Mouse (Mus musculus): ENCODE data around the gene Islr. TPM values are rescaled to one million over a fixed set of nuclear protein-coding genes. Genes with fewer than 3 reads are reported as not detected.

The Islr gene
- polyA plus RNA-seq, 2 experiments = 143 to 493 TPM

DNA sequence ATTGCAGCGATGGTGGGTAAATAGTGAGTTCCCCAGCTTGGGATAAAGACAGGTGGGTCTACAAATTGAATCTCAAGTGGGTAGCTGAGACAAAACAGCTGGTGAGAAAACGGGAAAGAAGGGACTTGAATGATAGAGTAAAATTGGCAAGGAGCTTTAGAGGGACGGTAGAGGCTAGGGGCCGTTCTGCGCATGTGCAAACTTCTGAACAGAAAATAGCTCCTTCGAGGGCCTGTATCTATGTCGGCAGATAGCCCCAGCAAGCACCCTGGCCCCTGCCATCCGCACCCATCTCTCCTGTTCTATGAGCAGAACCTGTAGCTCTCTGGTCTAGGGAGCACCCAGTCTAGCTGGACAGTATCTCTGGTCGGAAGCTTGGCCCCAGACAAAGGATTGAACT lies 9.9 kb downstream of the Islr start:
- 74% methylated on average over 9 of the region's 9 CpGs for WGBS

DNA sequence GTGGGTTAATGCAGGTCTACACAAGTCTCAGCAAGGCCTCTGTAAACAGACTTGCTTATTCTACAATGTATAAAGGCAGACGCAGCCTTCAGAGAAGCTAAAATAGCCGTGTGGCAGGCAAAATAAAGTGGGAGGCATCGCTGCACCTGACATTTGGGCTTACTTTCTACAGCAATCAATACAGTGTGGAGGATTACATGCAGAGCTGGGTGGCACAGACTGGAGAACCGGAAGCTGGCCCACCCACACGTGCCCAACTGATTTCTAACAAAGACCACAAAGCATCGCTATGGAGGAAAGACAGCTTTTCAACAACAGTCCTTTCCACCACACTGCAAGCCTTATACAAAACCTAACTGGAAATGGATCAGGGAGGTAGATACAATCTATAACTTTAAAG lies 19.6 kb downstream of the Islr start:
- Histone ChIP-seq H3K27me3 (ENCODE audit: control insufficient read depth, insufficient read depth, low read length) (no peaks in the 10 kb centered on the region), H3K27ac (replicated peaks; ENCODE audit: low read depth, low read length) (no peak overlapping the region), H3K9ac (ENCODE audit: low read depth, low read length, severe bottlenecking) (no peak overlapping the region), H3K4me2 (replicated peaks; ENCODE audit: low read depth, low read length, severe bottlenecking) (no peak overlapping the region), H3K4me3 (replicated peaks; ENCODE audit: low read length) (no peak overlapping the region), H3K36me3 (ENCODE audit: control insufficient read depth, insufficient read depth, low read length) (no peaks in the 10 kb centered on the region), H3K4me1 (ENCODE audit: control insufficient read depth, insufficient read depth, low read length) (no peaks in the 10 kb centered on the region), H3K9me3 (ENCODE audit: control insufficient read depth, low read length) (no peaks in the 10 kb centered on the region)
- TF ChIP-seq POLR2A (IDR thresholded peaks at IDR 0.05; ENCODE audit: borderline replicate concordance, extremely low read depth, insufficient read depth, insufficient read length) = no peak
- DNase-seq (ENCODE audit: low spot score) (no peak), ATAC-seq (ENCODE audit: low FRiP score, low read depth) (no peak)
- WGBS = 83% methylated on average over 6 of the region's 6 CpGs

More for the DNA sequence above, 9.9 kb downstream of the Islr start:
- no peak for TF ChIP-seq POLR2A (IDR thresholded peaks at IDR 0.05; ENCODE audit: borderline replicate concordance, extremely low read depth, insufficient read depth, insufficient read length)
- no peaks in the 10 kb centered on the region for H3K9me3 ChIP-seq (ENCODE audit: control insufficient read depth, low read length)
- H3K4me1 ChIP-seq (ENCODE audit: control insufficient read depth, insufficient read depth, low read length) = peaks cover 28% of the 10 kb centered on the region
- H3K27me3 ChIP-seq (ENCODE audit: control insufficient read depth, insufficient read depth, low read length) = peaks cover 43% of the 10 kb centered on the region
- no peak overlapping the region for H3K27ac ChIP-seq (replicated peaks; ENCODE audit: low read depth, low read length)
- H3K9ac ChIP-seq (ENCODE audit: low read depth, low read length, severe bottlenecking) = no peak overlapping the region
- no peak overlapping the region for H3K4me3 ChIP-seq (replicated peaks; ENCODE audit: low read length)
- ATAC-seq (ENCODE audit: low FRiP score, low read depth) = no peak
- no peaks in the 10 kb centered on the region for H3K36me3 ChIP-seq (ENCODE audit: control insufficient read depth, insufficient read depth, low read length)
- DNase-seq (ENCODE audit: low spot score) = no peak
- H3K4me2 ChIP-seq (replicated peaks; ENCODE audit: low read depth, low read length, severe bottlenecking) = no peak overlapping the region

DNA sequence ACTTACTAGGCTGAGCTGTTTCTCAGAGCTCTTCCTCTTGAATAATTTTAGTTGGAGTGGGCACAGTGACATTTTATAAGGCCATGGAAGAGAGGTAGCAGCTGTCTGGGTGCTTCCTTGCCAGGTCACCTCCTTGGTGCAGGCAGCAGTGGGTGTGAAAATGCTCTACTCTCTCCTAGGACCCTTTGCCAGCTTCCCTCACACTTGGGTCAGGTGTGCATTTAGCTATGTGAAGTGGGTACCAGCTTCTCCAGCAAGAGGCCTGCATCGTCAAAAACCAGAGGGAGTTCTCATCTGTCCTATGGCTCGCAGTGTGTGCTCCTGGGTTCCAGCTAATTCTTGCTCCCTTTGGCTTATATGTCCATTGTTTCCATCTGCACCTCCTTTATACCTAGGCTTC lies 24.7 kb downstream of the Islr start:
- ATAC-seq (ENCODE audit: low FRiP score, low read depth) = no peak
- Histone ChIP-seq H3K4me2 (replicated peaks; ENCODE audit: low read depth, low read length, severe bottlenecking) (no peak overlapping the region), H3K36me3 (ENCODE audit: control insufficient read depth, insufficient read depth, low read length) (no peaks in the 10 kb centered on the region), H3K9me3 (ENCODE audit: control insufficient read depth, low read length) (no peaks in the 10 kb centered on the region), H3K4me1 (ENCODE audit: control insufficient read depth, insufficient read depth, low read length) (peaks cover 9% of the 10 kb centered on the region), H3K27ac (replicated peaks; ENCODE audit: low read depth, low read length) (no peak overlapping the region), H3K9ac (ENCODE audit: low read depth, low read length, severe bottlenecking) (no peak overlapping the region), H3K4me3 (replicated peaks; ENCODE audit: low read length) (no peak overlapping the region), H3K27me3 (ENCODE audit: control insufficient read depth, insufficient read depth, low read length) (no peaks in the 10 kb centered on the region)
- WGBS = 91% methylated on average over 2 of the region's 2 CpGs
- TF ChIP-seq POLR2A (IDR thresholded peaks at IDR 0.05; ENCODE audit: borderline replicate concordance, extremely low read depth, insufficient read depth, insufficient read length) = no peak
- no peak for DNase-seq (ENCODE audit: low spot score)

DNA sequence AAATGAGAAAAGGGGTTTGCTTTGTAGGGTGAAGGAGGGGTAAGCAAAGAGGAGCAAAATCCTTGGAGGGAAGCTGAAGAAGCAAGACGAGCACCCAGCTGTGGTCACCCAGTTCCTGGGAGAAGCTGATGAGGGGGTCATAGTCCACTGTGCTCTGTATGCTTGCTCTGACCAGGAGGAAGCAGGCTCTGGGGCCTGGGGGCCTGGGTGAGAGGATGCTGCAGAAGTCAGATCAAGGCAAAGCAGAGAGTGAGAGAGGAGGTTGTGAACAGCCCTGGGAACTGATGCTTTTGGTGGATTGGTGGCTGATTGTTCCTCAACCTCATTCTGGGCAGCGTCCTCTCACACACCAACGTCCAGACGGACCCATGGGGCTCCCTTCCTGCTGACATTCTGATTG lies 26.9 kb downstream of the Islr start:
- Histone ChIP-seq H3K27ac (replicated peaks; ENCODE audit: low read depth, low read length) (no peak overlapping the region), H3K4me2 (replicated peaks; ENCODE audit: low read depth, low read length, severe bottlenecking) (no peak overlapping the region), H3K9me3 (ENCODE audit: control insufficient read depth, low read length) (no peaks in the 10 kb centered on the region), H3K36me3 (ENCODE audit: control insufficient read depth, insufficient read depth, low read length) (no peaks in the 10 kb centered on the region), H3K27me3 (ENCODE audit: control insufficient read depth, insufficient read depth, low read length) (no peaks in the 10 kb centered on the region), H3K9ac (ENCODE audit: low read depth, low read length, severe bottlenecking) (no peak overlapping the region), H3K4me3 (replicated peaks; ENCODE audit: low read length) (no peak overlapping the region), H3K4me1 (ENCODE audit: control insufficient read depth, insufficient read depth, low read length) (peaks cover 9% of the 10 kb centered on the region)
- TF ChIP-seq POLR2A (IDR thresholded peaks at IDR 0.05; ENCODE audit: borderline replicate concordance, extremely low read depth, insufficient read depth, insufficient read length) = no peak
- no peak for DNase-seq (ENCODE audit: low spot score)
- ATAC-seq (ENCODE audit: low FRiP score, low read depth) = no peak
- 76% methylated on average over 4 of the region's 4 CpGs for WGBS

DNA sequence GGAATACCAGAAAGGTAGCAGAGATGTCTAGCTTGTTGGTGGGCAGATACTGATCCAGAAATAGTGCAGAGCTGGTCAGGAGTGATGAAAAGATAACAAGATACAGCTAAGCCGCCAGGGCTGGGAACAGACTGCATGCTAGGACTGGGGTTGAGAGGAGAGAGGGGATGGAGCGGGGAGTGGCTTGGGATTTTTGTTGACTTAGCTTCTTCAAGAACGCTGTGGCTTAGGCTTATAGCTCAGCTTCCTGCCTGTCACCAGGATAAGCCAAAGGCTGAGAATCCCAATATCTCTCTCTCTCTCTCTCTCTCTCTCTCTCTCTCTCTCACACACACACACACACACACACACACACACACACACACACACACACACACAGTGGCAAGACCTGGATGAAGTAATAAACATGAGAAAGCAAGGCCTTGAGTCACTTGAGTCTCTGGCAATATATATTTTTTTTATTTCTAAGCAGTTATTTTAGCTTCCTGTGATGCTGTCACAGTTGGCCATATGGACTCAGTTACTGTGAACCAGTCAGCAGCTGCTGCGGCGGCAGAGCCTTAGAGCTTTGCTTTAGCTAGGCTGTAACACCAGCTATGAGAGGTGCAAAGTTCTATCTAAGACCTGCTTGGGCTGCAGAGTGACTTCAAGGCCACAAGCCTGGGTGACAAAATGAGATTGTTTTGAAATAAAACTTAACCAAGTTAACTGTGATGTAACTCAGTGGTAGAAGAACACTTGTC lies 28.2 kb downstream of the Islr start:
- no peaks in the 10 kb centered on the region for H3K9me3 ChIP-seq (ENCODE audit: control insufficient read depth, low read length)
- ATAC-seq (ENCODE audit: low FRiP score, low read depth) = peak; percentile 60; the same call in 1 of the 2 replicates
- peak; percentile 74 for DNase-seq (ENCODE audit: low spot score)
- no peak overlapping the region for H3K9ac ChIP-seq (ENCODE audit: low read depth, low read length, severe bottlenecking)
- no peak overlapping the region for H3K4me3 ChIP-seq (replicated peaks; ENCODE audit: low read length)
- H3K4me1 ChIP-seq (ENCODE audit: control insufficient read depth, insufficient read depth, low read length) = peaks cover 9% of the 10 kb centered on the region
- H3K4me2 ChIP-seq (replicated peaks; ENCODE audit: low read depth, low read length, severe bottlenecking) = no peak overlapping the region
- no peaks in the 10 kb centered on the region for H3K27me3 ChIP-seq (ENCODE audit: control insufficient read depth, insufficient read depth, low read length)
- TF ChIP-seq POLR2A (IDR thresholded peaks at IDR 0.05; ENCODE audit: borderline replicate concordance, extremely low read depth, insufficient read depth, insufficient read length) = no peak
- peak overlapping the region; percentile 38; the same call in 1 of the 2 replicates for H3K27ac ChIP-seq (replicated peaks; ENCODE audit: low read depth, low read length)
- H3K36me3 ChIP-seq (ENCODE audit: control insufficient read depth, insufficient read depth, low read length) = no peaks in the 10 kb centered on the region
- WGBS = 31% methylated on average over 5 of the region's 5 CpGs

Data from limb, embryonic 14.5 days (tissue).